Mouse (Mus musculus) thymus, adult 2 months (tissue): Measurements from ENCODE around the gene Mrgprd.

Source experiments
- CTCF ChIP-seq: fragments of 200-500 bp; IDR thresholded peaks from 2 replicates; pipeline ENCODE4 v1.5.1; 2012; ENCODE audit warnings: mild to moderate bottlenecking, control low read depth, low read length, moderate library complexity, borderline replicate concordance; ENCODE audit not compliant: control insufficient read depth, poor library complexity, insufficient read depth; ENCODE audit errors: extremely low read depth
- POLR2A ChIP-seq: fragments of 200-500 bp; IDR thresholded peaks from 2 replicates; pipeline ENCODE4 v1.6.1; 2012; ENCODE audit warnings: mild to moderate bottlenecking, low read length, control low read depth, moderate library complexity; ENCODE audit not compliant: control insufficient read depth, poor library complexity, insufficient read depth; ENCODE audit errors: extremely low read depth

DNA sequence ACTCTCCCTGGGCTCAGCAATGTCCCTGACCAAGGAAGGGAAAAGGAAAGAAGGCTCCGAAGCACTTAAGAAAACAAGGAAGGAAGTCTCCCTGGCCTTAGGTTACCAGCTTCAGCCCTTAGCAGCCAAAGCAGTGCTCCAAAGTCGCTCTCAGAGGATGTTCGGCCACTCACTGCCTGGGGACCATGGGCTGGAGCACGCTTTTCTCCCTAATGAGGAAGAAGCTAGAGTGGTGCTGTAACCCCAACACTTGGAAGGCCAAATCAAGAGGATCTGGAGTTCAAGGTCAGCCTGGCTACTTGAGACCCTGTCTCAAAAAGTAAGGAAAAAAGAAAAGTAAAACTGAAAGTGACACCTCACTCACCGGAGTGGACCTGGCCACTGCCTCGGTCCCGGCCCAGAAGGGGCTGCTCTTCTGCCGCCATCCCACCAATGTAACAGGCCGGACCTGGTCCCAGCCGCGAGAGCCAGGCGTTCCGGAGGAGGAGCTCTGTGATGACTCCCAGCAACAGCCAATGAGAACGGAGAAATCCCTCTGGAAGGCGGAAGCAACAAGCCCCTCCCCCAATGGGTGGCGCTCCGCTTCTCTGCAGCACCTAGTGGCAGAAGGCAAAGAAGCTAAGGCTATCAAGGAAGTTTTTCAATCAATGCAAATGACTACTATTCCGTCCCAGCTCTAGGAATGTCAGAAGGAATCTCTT is 31.0 kb upstream of the Mrgprd start, which contains the start of gene Tpcn2:
- peak; percentile 54; the same call in 1 of the 2 replicates for TF ChIP-seq CTCF
- peak; percentile 67 for TF ChIP-seq POLR2A
